Mouse (Mus musculus) embryonic facial prominence, embryonic 15.5 days (tissue): ENCODE measurements at regions not wholly inside any gene's neighbourhood (a gene's known extent, or its start where the extent isn't known, plus 50 kb on each side); places are given as distances from the start of the nearest gene placed in this dataset.
"Not testable (repeated sequence)": the region's sequence is repeated elsewhere in the genome, so short reads cannot be mapped to it uniquely, and the experiment has no call there.

ENCODE experiments used
- ATAC-seq: fragments of 200-750 bp; cut with Nextera tagmentation; 2 replicates; pipeline ENCODE4 v1.8.0; 2017; ENCODE audit warnings: low read depth, moderate TSS enrichment; ENCODE audit not compliant: insufficient number of reproducible peaks, low FRiP score, low TSS enrichment
- H3K27ac ChIP-seq: fragments of 300-500 bp; sonication (generic); replicated peaks from 2 replicates; pipeline ENCODE4 v1.5.1; 2015; ENCODE audit warnings: mild to moderate bottlenecking, inconsistent platforms
- H3K27me3 ChIP-seq: fragments of 300-500 bp; sonication (generic); 2 replicates; pipeline ENCODE4 v1.6.1; 2015; ENCODE audit warnings: inconsistent platforms
- H3K36me3 ChIP-seq: fragments of 300-500 bp; sonication (generic); 2 replicates; pipeline ENCODE4 v1.6.1; 2015; ENCODE audit warnings: mild to moderate bottlenecking, inconsistent platforms
- H3K4me1 ChIP-seq: fragments of 300-500 bp; sonication (generic); 2 replicates; pipeline ENCODE4 v1.6.1; 2015; ENCODE audit warnings: inconsistent platforms
- H3K4me2 ChIP-seq: fragments of 300-500 bp; sonication (generic); replicated peaks from 2 replicates; pipeline ENCODE4 v1.6.1; 2015; ENCODE audit warnings: mild to moderate bottlenecking, inconsistent platforms
- H3K4me3 ChIP-seq: fragments of 300-500 bp; sonication (generic); replicated peaks from 2 replicates; pipeline ENCODE4 v1.5.1; 2015; ENCODE audit warnings: mild to moderate bottlenecking, inconsistent platforms
- H3K9ac ChIP-seq: fragments of 300-500 bp; sonication (generic); 2 replicates; pipeline ENCODE4 v1.6.1; 2015; ENCODE audit warnings: inconsistent platforms
- H3K9me3 ChIP-seq: fragments of 300-500 bp; sonication (generic); replicated peaks from 2 replicates; pipeline ENCODE4 v1.6.1; 2016; ENCODE audit warnings: inconsistent platforms
- WGBS: fragments of 180-500 bp; shearing (Covaris S2); methylation state at CpG from one replicate; pipeline ENCODE4 v1.1.7; 2015; 5-methylcytosine and 5-hydroxymethylcytosine counted together

DNA sequence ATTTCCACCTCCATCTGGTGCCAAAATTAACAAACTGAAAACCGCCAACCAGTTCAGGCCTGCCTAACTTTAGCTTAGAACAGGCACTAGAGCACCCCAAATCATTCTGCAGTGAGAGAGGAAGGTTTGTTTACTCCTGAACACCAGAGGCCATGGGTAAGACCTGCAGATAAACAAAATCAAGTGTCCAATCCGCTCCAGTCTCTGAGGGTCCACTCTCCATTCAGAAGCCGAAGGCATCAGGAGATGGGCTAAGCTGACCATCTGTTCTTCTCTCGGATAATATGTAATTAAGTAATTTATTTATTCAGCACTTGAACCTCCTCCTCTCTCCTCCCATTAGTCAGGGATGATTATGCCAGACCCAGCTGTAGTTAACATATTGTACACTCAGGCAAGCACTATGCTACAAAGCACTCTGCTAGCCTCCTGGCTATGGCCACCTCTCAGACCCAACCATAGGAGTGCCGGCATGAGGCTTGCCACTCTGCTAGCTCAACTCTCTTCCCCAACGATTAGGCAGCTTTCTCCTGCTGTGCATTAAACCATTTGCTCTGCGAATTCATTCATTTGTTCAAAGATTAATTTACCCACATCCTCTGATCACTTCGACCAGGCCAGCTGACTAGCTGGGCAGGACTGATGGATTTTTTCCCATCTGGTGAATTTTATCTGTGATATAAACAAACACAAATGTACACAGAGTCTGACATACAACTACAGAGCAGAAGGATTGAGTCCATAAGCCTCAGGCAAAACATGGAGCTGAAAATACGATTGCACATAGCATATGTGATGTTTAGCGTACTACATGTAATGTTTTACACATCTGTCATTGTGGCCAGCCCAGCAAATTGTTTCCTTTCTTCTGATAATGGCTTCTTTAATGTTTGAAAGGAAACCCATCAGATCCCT lies 184.4 kb downstream of the Mat2b start:
- no peaks in the 10 kb centered on the region for H3K4me1 ChIP-seq
- WGBS: 69% methylated on average over 10 of the region's 10 CpGs
- no peak overlapping the region for H3K9ac ChIP-seq
- H3K36me3 ChIP-seq: no peaks in the 10 kb centered on the region
- no peak overlapping the region for H3K27ac ChIP-seq
- H3K4me2 ChIP-seq: no peak overlapping the region
- no peaks in the 10 kb centered on the region for H3K27me3 ChIP-seq
- no peak overlapping the region for H3K4me3 ChIP-seq
- ATAC-seq: no peak
- H3K9me3 ChIP-seq: no peaks in the 10 kb centered on the region

DNA sequence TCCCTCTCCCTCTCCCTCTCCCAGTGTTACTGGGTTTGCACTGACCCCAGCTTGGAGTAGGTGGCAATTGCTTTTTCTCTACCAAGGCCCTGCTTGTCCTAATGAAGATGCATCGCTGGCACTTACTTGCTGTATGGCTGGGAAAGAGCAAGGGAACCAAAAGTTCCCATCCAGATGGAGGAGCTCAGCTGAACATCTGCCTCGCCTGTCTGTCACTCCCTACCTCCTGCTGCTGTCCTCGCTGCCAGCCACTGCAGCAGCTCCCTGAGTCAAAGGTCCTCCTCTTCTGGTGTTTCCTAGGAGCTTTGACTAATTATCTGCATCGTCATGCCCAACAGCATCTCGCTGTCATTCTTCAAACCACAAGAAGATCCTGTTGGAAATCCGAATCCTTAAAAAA lies 203.4 kb downstream of the Mat2b start:
- no peaks in the 10 kb centered on the region for H3K27me3 ChIP-seq
- WGBS: 33% methylated on average over 6 of the region's 6 CpGs
- H3K27ac ChIP-seq: no peak overlapping the region
- no peaks in the 10 kb centered on the region for H3K4me1 ChIP-seq
- H3K36me3 ChIP-seq: no peaks in the 10 kb centered on the region
- ATAC-seq: no peak
- H3K9me3 ChIP-seq: no peaks in the 10 kb centered on the region
- H3K4me2 ChIP-seq: no peak overlapping the region
- no peak overlapping the region for H3K4me3 ChIP-seq
- no peak overlapping the region for H3K9ac ChIP-seq

DNA sequence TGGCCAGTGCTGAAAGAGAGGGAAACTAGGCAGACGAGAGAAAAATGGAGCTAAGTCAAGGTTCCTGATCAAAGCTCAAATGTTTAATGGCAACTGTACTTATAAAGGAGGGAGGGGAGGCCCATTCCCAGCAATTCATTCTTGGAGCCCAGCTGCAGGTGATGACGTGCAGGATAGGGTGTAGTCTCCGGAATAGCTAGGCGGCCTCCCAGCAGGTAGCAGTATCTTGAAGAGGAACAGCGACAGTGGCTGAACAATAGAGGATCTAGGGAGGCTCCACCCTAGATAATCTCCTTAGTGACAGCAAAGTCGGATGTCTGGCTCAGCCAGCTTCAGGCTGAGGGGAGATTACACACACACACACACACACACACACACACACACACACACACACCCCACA lies 216.8 kb downstream of the Mat2b start:
- not testable (repeated sequence) for H3K4me1 ChIP-seq, H3K27me3 ChIP-seq
- 22% methylated on average over 6 of the region's 6 CpGs for WGBS

GRCm38 (mm10) chr11:40477294-40477693 lies 217.7 kb downstream of the Mat2b start:
- no peak overlapping the region for H3K9ac ChIP-seq
- no peak overlapping the region for H3K4me2 ChIP-seq
- H3K27ac ChIP-seq: no peak overlapping the region
- H3K9me3 ChIP-seq: no peaks in the 10 kb centered on the region
- WGBS: 17% methylated on average over 7 of the region's 7 CpGs
- H3K36me3 ChIP-seq: no peaks in the 10 kb centered on the region
- ATAC-seq: no peak
- no peaks in the 10 kb centered on the region for H3K4me1 ChIP-seq
- H3K27me3 ChIP-seq: no peaks in the 10 kb centered on the region
- no peak overlapping the region for H3K4me3 ChIP-seq

More for the DNA sequence above, 216.8 kb downstream of the Mat2b start:
- not testable (repeated sequence) for H3K9me3 ChIP-seq, H3K36me3 ChIP-seq, H3K4me3 ChIP-seq, H3K27ac ChIP-seq, ATAC-seq, H3K9ac ChIP-seq, H3K4me2 ChIP-seq

DNA sequence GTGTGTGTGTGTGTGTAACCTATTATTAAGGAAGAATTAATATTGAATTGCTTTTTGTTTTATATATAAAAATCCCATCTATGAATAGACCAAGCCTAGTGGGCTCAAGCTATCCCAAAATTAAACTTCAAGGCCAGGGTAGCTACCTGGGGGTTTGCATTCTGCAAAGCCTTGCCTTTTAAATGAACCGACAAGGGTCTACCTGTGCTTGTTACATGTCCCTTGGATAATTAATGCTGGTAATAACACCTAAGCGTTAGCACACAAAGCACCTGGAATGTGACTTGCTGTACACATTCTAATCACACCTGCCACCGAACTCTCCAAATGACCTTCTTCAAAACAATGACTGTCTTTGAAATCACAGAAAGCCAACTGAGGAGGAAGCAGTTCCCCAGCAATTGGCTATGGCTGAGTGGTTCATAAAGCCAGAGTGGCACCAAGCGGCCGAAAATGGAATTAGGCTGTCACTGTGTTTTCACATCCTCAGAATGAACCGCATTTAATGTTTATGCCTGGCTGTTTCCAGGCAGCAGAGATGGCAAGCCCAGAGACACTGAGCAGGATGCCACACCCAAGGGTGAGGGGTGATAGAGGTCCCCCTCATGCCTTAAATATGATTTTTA lies 225.8 kb downstream of the Mat2b start:
- WGBS: 19% methylated on average over 6 of the region's 6 CpGs
- Histone ChIP-seq H3K9ac (no peak overlapping the region), H3K36me3 (no peaks in the 10 kb centered on the region), H3K27ac (no peak overlapping the region), H3K27me3 (no peaks in the 10 kb centered on the region), H3K4me3 (no peak overlapping the region), H3K4me1 (no peaks in the 10 kb centered on the region), H3K9me3 (no peaks in the 10 kb centered on the region), H3K4me2 (no peak overlapping the region)
- ATAC-seq: no peak; the same call in 1 of the 2 replicates

DNA sequence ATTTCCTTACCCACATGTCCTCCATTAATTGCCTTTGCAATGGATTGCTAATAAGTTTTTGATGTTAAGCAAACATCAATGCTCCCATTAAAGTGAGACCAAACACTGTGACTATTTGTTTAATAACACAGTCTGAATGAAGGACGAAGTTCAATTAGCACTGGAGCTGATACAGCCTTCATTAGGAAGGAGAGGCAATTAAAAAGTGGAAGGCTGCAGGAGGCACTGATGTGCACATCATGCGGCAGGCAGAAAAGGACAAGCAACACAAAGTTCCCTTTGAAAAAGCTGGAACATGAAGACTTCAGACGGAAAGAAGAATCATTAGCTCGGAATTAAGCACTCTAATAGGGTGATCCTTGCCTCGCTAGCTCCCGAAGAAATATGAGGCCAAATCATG lies 238.4 kb downstream of the Mat2b start:
- Histone ChIP-seq H3K4me2 (no peak overlapping the region), H3K4me1 (no peaks in the 10 kb centered on the region), H3K36me3 (no peaks in the 10 kb centered on the region), H3K4me3 (no peak overlapping the region), H3K27me3 (no peaks in the 10 kb centered on the region), H3K9ac (no peak overlapping the region), H3K9me3 (no peaks in the 10 kb centered on the region), H3K27ac (no peak overlapping the region)
- ATAC-seq: no peak
- 73% methylated on average over 6 of the region's 6 CpGs for WGBS

- not testable (repeated sequence) for H3K27me3 ChIP-seq, H3K36me3 ChIP-seq, H3K4me1 ChIP-seq, H3K4me2 ChIP-seq, ATAC-seq, H3K27ac ChIP-seq, H3K9ac ChIP-seq, H3K4me3 ChIP-seq, H3K9me3 ChIP-seq
Observed at GRCm38 (mm10) chr11:40454994-40455393, 240.0 kb downstream of the Mat2b start.

DNA sequence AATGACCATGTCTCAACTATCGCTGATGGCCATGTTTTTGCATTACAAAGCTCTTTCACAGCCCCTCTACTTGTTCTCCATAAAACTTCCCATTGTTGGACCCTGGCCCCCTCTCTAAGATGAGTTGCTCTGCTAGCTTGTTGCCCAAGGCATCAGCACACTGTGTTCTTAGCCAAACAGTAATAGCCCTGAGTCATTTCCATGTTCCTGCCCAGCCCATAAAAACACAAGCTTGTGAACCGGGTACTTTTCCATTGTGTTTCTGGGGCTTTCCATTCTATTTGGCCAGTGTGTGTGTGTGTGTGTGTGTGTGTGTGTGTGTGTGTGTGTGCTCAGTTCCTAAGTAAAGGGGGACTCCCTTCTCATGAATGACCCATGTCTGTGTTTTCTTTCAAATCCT lies 248.2 kb downstream of the Mat2b start:
- Histone ChIP-seq H3K9me3 (no peaks in the 10 kb centered on the region), H3K27me3 (no peaks in the 10 kb centered on the region), H3K4me3 (no peak overlapping the region), H3K4me1 (no peaks in the 10 kb centered on the region), H3K4me2 (no peak overlapping the region), H3K27ac (no peak overlapping the region), H3K36me3 (no peaks in the 10 kb centered on the region), H3K9ac (no peak overlapping the region)
- WGBS: 83% methylated on average over 2 of the region's 2 CpGs
- ATAC-seq: no peak

GRCm38 (mm10) chr11:40434002-40434401 lies 261.0 kb downstream of the Mat2b start:
- no peak for ATAC-seq
- no peak overlapping the region for H3K4me2 ChIP-seq
- no peaks in the 10 kb centered on the region for H3K36me3 ChIP-seq
- H3K9me3 ChIP-seq: no peaks in the 10 kb centered on the region
- WGBS: 81% methylated on average over 1 of the region's 1 CpGs
- no peaks in the 10 kb centered on the region for H3K4me1 ChIP-seq
- no peaks in the 10 kb centered on the region for H3K27me3 ChIP-seq
- no peak overlapping the region for H3K9ac ChIP-seq
- no peak overlapping the region for H3K4me3 ChIP-seq
- H3K27ac ChIP-seq: no peak overlapping the region

GRCm38 (mm10) chr11:40428858-40429257 lies 266.1 kb downstream of the Mat2b start:
- H3K4me2 ChIP-seq: no peak overlapping the region
- no peak overlapping the region for H3K27ac ChIP-seq
- ATAC-seq: no peak
- no peaks in the 10 kb centered on the region for H3K27me3 ChIP-seq
- H3K36me3 ChIP-seq: no peaks in the 10 kb centered on the region
- no peak overlapping the region for H3K9ac ChIP-seq
- no peaks in the 10 kb centered on the region for H3K4me1 ChIP-seq
- WGBS: 81% methylated on average over 2 of the region's 2 CpGs
- H3K4me3 ChIP-seq: no peak overlapping the region
- H3K9me3 ChIP-seq: no peaks in the 10 kb centered on the region

DNA sequence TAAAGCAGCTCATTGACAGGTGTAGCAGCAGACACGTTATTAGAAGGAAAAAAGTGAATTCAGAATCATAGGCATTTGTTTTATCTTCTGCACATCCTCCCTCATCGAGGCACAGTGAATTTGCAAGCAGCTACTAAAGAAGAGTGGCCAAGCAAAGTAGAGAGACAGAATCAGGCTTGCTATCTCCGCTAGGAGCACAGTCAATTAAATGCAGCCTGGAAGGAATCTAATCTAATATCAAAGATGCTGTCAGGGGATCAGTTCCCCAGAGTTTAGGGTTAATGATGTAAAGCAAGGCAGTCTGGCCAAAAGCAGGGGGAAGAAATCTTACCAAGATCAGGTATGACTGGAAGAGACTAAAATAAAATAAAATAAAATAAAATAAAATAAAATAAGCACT lies 270.7 kb downstream of the Mat2b start:
- H3K9me3 ChIP-seq: no peaks in the 10 kb centered on the region
- no peaks in the 10 kb centered on the region for H3K36me3 ChIP-seq
- H3K27me3 ChIP-seq: no peaks in the 10 kb centered on the region
- H3K27ac ChIP-seq: no peak overlapping the region
- no peak overlapping the region for H3K4me2 ChIP-seq
- WGBS: 66% methylated on average over 3 of the region's 3 CpGs
- H3K9ac ChIP-seq: no peak overlapping the region
- no peak for ATAC-seq
- no peak overlapping the region for H3K4me3 ChIP-seq
- no peaks in the 10 kb centered on the region for H3K4me1 ChIP-seq

- no peaks in the 10 kb centered on the region for H3K4me1 ChIP-seq
- H3K36me3 ChIP-seq: no peaks in the 10 kb centered on the region
- H3K27me3 ChIP-seq: no peaks in the 10 kb centered on the region
- H3K9ac ChIP-seq: no peak overlapping the region
- no peak overlapping the region for H3K27ac ChIP-seq
- no peaks in the 10 kb centered on the region for H3K9me3 ChIP-seq
- no peak overlapping the region for H3K4me2 ChIP-seq
- ATAC-seq: no peak
- H3K4me3 ChIP-seq: no peak overlapping the region
Observed at GRCm38 (mm10) chr11:40407571-40407970, 287.4 kb downstream of the Mat2b start.
